Comparison of ENCODE assay signal across 8 mouse cellular contexts in the genomic region with DNA sequence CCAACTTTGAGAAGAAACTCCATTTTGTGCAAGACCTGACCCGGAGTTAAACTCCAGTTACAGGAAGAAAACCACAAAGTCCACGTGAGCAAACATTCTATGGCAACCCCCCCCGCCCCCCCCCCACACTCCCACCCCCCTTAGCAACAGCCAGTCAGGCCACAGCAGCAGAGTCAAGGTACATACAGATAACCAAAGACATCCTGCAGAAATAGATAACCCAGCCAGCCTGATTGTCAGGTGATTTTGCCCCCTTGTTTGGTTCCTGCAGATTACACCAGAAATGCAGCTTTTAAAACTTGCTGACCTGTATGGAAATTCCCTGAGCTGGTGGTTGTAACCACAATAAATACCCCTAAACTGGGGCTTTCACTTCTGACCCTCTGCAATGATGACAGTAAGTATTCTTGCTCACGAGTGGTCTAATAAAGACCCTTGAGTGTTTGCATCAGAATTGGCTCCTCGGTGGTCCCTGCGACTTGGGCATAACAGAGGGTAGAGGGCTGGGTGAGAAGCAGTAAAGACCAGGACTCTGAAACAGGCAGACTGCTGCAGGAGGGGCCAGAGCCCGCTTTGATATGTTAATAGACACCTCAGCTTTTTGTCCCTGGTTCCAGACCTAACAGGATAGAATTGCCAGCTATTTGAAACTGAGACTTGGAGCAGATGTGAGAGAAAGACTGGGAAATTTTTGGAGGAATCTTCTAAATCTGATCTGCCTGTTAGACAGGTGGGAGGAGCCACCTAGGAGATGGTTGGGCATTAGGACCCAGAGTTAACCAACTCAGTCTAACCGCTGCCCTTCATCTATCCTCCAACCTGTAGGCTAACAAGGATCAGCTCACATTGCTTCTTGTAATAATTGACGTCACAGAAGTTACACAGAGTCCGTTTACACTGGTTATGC. TPM values are rescaled to one million over a fixed set of nuclear protein-coding genes. Genes with fewer than 3 reads are reported as not detected.
DNase-seq lines count a peak whose midpoint lies in the region; ATAC-seq lines count a peak whose summit lies in the region.
"Had no signal": no experiment of that assay in that cellular context is flagged by ENCODE, and none has a peak within 500 bp of the region (broad histone marks: within the 10 kb centered on the region; RNA-seq: fewer than 3 reads in every experiment).

No protein-coding gene starts in this region.

- H3K4me2 ChIP-seq in hindbrain, embryonic 16.5 days (ENCODE audit: low read length) = peak overlapping the region; percentile 58
- peak overlapping the region; percentile 80 for H3K4me2 ChIP-seq in liver, embryonic 12.5 days
- H3K4me2 ChIP-seq in neural tube, embryonic 13.5 days = peak overlapping the region; percentile 50

- peak overlapping the region; percentile 43; the same call in 1 of the 2 replicates for H3K9ac ChIP-seq in hindbrain, embryonic 16.5 days (ENCODE audit: low read depth, low read length)
- H3K9ac ChIP-seq in liver, embryonic 12.5 days = peak overlapping the region; percentile 68
- H3K9ac ChIP-seq in neural tube, embryonic 13.5 days = no peak overlapping the region

- peak; percentile 97 for ATAC-seq in erythroblast, adult 5-6 weeks (replicated peaks; ENCODE audit: low FRiP score, poor library complexity, severe bottlenecking)
- peak; percentile 89 for ATAC-seq in hindbrain, embryonic 16.5 days
- ATAC-seq in liver, embryonic 12.5 days = peak; percentile 88
- peak; percentile 77 for ATAC-seq in neural tube, embryonic 13.5 days (ENCODE audit: low read depth)

- no peaks in the 10 kb centered on the region for H3K9me3 ChIP-seq in hindbrain, embryonic 16.5 days (ENCODE audit: control insufficient read depth, low read length)
- no peaks in the 10 kb centered on the region for H3K9me3 ChIP-seq in liver, embryonic 12.5 days (replicated peaks)
- H3K9me3 ChIP-seq in neural tube, embryonic 13.5 days = no peaks in the 10 kb centered on the region

- peak; percentile 67 for DNase-seq in CD4-positive helper T cell, adult 2 months (ENCODE audit: low read depth, low spot score)
- DNase-seq in ES-CJ7 (ENCODE audit: low read depth, low spot score) = peak; percentile 96
- DNase-seq in gastrocnemius, postnatal 25 days = no peak

- peak overlapping the region; percentile 34 for H3K4me3 ChIP-seq in hindbrain, embryonic 16.5 days (ENCODE audit: low read length)
- H3K4me3 ChIP-seq in liver, embryonic 12.5 days = peak overlapping the region; percentile 48
- H3K4me3 ChIP-seq in neural tube, embryonic 13.5 days = peak overlapping the region; percentile 23

- H3K36me3 ChIP-seq in hindbrain, embryonic 16.5 days (ENCODE audit: control insufficient read depth, insufficient read depth, low read length) = no peaks in the 10 kb centered on the region
- no peaks in the 10 kb centered on the region for H3K36me3 ChIP-seq in liver, embryonic 12.5 days
- H3K36me3 ChIP-seq in neural tube, embryonic 13.5 days = no peaks in the 10 kb centered on the region

- WGBS in hindbrain, embryonic 16.5 days = 8% methylated on average over 10 of the region's 10 CpGs
- WGBS in liver, embryonic 12.5 days (ENCODE audit: insufficient replicate concordance) = 3% methylated on average over 10 of the region's 10 CpGs
- WGBS in neural tube, embryonic 13.5 days = 1% methylated on average over 10 of the region's 10 CpGs

- no peaks in the 10 kb centered on the region for H3K4me1 ChIP-seq in hindbrain, embryonic 16.5 days (ENCODE audit: control insufficient read depth, insufficient read depth, low read depth, low read length)
- peaks cover 62% of the 10 kb centered on the region for H3K4me1 ChIP-seq in liver, embryonic 12.5 days
- peaks cover 12% of the 10 kb centered on the region for H3K4me1 ChIP-seq in neural tube, embryonic 13.5 days (replicated peaks)

- H3K27me3 ChIP-seq in hindbrain, embryonic 16.5 days (replicated peaks; ENCODE audit: control insufficient read depth, insufficient read depth, low read length) = no peaks in the 10 kb centered on the region; the same call in 1 of the 2 replicates
- no peaks in the 10 kb centered on the region for H3K27me3 ChIP-seq in liver, embryonic 12.5 days (replicated peaks)
- no peaks in the 10 kb centered on the region for H3K27me3 ChIP-seq in neural tube, embryonic 13.5 days

- H3K27ac ChIP-seq in hindbrain, embryonic 16.5 days (ENCODE audit: low read depth, low read length) = no peak overlapping the region
- peak overlapping the region; percentile 95 for H3K27ac ChIP-seq in liver, embryonic 12.5 days
- no peak overlapping the region for H3K27ac ChIP-seq in neural tube, embryonic 13.5 days (replicated peaks)

RNA-seq across cellular contexts. Expression of gene Gm47985, which starts 5.1 kb away (rescaled TPM):
- 2.7 and 8.6 TPM in 2 replicates for total RNA-seq in erythroblast, adult 5-6 weeks (2015; ENCODE audit: low replicate concordance)
- total RNA-seq in erythroblast, adult 5-6 weeks (2017; ENCODE audit: low replicate concordance) = 4.9 and 6.6 TPM in 2 replicates
- polyA plus RNA-seq in hindbrain, embryonic 16.5 days (2015; fragmentation: Nextera tagmentation; extraction: Ambion mirVana) = not detected in 2 replicates
- polyA plus RNA-seq in liver, embryonic 12.5 days (2016; fragmentation: Nextera tagmentation; extraction: Ambion mirVana) = 3.7 and 4.1 TPM in 2 replicates
- polyA plus RNA-seq in neural tube, embryonic 13.5 days (2015; fragmentation: Nextera tagmentation; extraction: Ambion mirVana) = 0.14 TPM in 1 of 2 replicates, not detected in the other
- not detected for total RNA-seq in gastrocnemius, postnatal 25 days (2021)
- total RNA-seq: left cerebral cortex, postnatal 14 days had no signal

RNA-seq across cellular contexts. Expression of gene Gm8947, which starts 14.9 kb away (rescaled TPM):
- 3.8 and 4.6 TPM in 2 replicates for total RNA-seq in erythroblast, adult 5-6 weeks (2015; ENCODE audit: low replicate concordance)
- 2.4 and 6.8 TPM in 2 replicates for total RNA-seq in erythroblast, adult 5-6 weeks (2017; ENCODE audit: low replicate concordance)
- not detected in 2 replicates for polyA plus RNA-seq in hindbrain, embryonic 16.5 days (2015; fragmentation: Nextera tagmentation; extraction: Ambion mirVana)
- 1.2 and 1.7 TPM in 2 replicates for polyA plus RNA-seq in liver, embryonic 12.5 days (2016; fragmentation: Nextera tagmentation; extraction: Ambion mirVana)
- not detected in 2 replicates for polyA plus RNA-seq in neural tube, embryonic 13.5 days (2015; fragmentation: Nextera tagmentation; extraction: Ambion mirVana)
- total RNA-seq in gastrocnemius, postnatal 25 days (2021) = under 1 TPM in 1 of 2 experiments, not detected in 1; 0.26 TPM
- total RNA-seq: left cerebral cortex, postnatal 14 days had no signal

RNA-seq across cellular contexts. Expression of gene Gm47995, which starts 21.0 kb away (rescaled TPM):
- total RNA-seq in erythroblast, adult 5-6 weeks (2015; ENCODE audit: low replicate concordance) = not detected in 2 replicates
- 1.4 TPM in 1 of 2 replicates, not detected in the other for total RNA-seq in erythroblast, adult 5-6 weeks (2017; ENCODE audit: low replicate concordance)
- not detected in 2 replicates for polyA plus RNA-seq in hindbrain, embryonic 16.5 days (2015; fragmentation: Nextera tagmentation; extraction: Ambion mirVana)
- 0.85 and 1.1 TPM in 2 replicates for polyA plus RNA-seq in liver, embryonic 12.5 days (2016; fragmentation: Nextera tagmentation; extraction: Ambion mirVana)
- not detected in 2 replicates for polyA plus RNA-seq in neural tube, embryonic 13.5 days (2015; fragmentation: Nextera tagmentation; extraction: Ambion mirVana)
- not detected for total RNA-seq in gastrocnemius, postnatal 25 days (2021)
- total RNA-seq: left cerebral cortex, postnatal 14 days had no signal

RNA-seq across cellular contexts. Expression of gene 3110040M04Rik, which starts 26.6 kb away (rescaled TPM):
- total RNA-seq in erythroblast, adult 5-6 weeks (2015; ENCODE audit: low replicate concordance) = not detected in 2 replicates
- total RNA-seq in erythroblast, adult 5-6 weeks (2017; ENCODE audit: low replicate concordance) = 2.9 TPM in 1 of 2 replicates, not detected in the other
- not detected in 2 replicates for polyA plus RNA-seq in hindbrain, embryonic 16.5 days (2015; fragmentation: Nextera tagmentation; extraction: Ambion mirVana)
- 1.3 and 1.6 TPM in 2 replicates for polyA plus RNA-seq in liver, embryonic 12.5 days (2016; fragmentation: Nextera tagmentation; extraction: Ambion mirVana)
- not detected in 2 replicates for polyA plus RNA-seq in neural tube, embryonic 13.5 days (2015; fragmentation: Nextera tagmentation; extraction: Ambion mirVana)
- total RNA-seq in gastrocnemius, postnatal 25 days (2021) = not detected
- total RNA-seq: left cerebral cortex, postnatal 14 days had no signal

RNA-seq across cellular contexts. Expression of gene Gm47996, which starts 32.6 kb away (rescaled TPM):
- total RNA-seq in erythroblast, adult 5-6 weeks (2015; ENCODE audit: low replicate concordance) = not detected in 2 replicates
- 1.9 TPM in 1 of 2 replicates, not detected in the other for total RNA-seq in erythroblast, adult 5-6 weeks (2017; ENCODE audit: low replicate concordance)
- not detected in 2 replicates for polyA plus RNA-seq in hindbrain, embryonic 16.5 days (2015; fragmentation: Nextera tagmentation; extraction: Ambion mirVana)
- 0.35 and 0.83 TPM in 2 replicates for polyA plus RNA-seq in liver, embryonic 12.5 days (2016; fragmentation: Nextera tagmentation; extraction: Ambion mirVana)
- polyA plus RNA-seq in neural tube, embryonic 13.5 days (2015; fragmentation: Nextera tagmentation; extraction: Ambion mirVana) = not detected in 2 replicates
- total RNA-seq in gastrocnemius, postnatal 25 days (2021) = under 1 TPM in 1 of 2 experiments, not detected in 1; 0.35 TPM
- total RNA-seq: left cerebral cortex, postnatal 14 days had no signal
